Mouse (Mus musculus): ENCODE results near the gene Coro1c.

DNA sequence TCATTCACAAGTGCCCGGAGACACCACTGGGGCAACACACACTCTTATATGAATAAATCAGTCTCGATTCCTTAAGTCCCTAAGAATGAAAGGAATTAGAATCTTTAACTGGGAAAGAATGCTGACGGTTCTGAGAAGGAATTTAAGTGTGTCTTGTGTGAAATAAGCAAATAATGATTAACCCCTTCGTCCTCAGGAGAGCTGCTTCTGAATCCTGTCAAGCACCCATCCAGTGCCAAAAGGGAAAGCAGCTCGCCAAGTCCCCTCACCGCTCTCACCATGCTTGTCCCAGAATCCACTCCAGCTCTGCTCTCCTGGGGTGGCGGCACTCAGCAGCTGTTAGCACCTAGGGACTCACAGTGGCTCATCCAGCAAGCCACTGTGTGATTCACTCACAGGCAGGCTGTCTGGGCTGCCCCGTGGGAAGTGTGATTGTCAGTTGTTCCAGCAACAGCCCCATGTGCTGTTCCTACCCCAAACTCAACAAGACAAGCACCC, 7.4 kb downstream of the Coro1c start:
- no peak for TF ChIP-seq POLR2A (IDR thresholded peaks at IDR 0.05; ENCODE audit: control insufficient read depth, extremely low read depth, insufficient read depth, low read length, poor library complexity)
- TF ChIP-seq CTCF (IDR thresholded peaks at IDR 0.05; ENCODE audit: borderline replicate concordance, control insufficient read depth, extremely low read depth, insufficient read depth, low read length, poor library complexity) = no peak

Measured in thymus, adult 2 months (tissue).